Mouse (Mus musculus): ENCODE measurements around the gene Rufy2.
A peak's percentile ranks its signal among the peaks of the same experiment; 100 is the strongest.

Rufy2 gene

GRCm38 (mm10) chr10:62980039-62980954, at the start of gene Rufy2:
Gene Rufy2 (plus strand): TSS chr10:62980223.
- DNase-seq (ENCODE audit: low read depth), result peak; percentile 93

- DNase-seq (ENCODE audit: low read depth), result no peak
These were observed 47.6 kb upstream of the Rufy2 start for GRCm38 (mm10) chr10:62932381-62932780.

DNA sequence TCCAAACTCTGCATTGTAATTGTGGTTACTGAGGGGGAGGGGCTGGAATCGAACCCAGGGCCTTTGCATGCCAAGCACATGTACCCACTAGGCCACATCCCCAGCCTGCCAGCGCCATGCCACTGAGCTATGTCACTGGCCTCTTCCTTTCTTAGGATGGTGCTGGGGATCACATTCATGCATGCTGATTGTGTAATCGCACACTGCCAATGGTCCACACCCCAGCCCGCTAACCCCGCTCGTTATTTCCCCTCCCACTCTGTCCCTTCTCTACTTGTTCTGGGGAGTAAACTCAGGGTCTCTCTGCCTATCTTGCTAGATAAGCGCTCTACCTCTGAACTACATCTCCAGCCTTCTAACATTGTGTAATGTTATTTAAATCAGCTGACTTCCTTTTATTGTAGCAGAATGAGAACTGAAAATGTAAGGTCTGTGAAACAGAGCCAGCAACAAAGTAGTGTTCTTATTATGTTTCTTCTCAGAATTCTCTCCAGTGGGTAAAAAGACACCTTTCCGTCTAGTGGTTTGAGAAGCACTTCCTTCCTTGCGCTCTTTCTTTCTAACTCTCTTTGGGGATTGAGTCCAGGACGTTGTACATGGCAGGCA, 34.9 kb upstream of the Rufy2 start:
- no peak for DNase-seq (ENCODE audit: low read depth)

DNA sequence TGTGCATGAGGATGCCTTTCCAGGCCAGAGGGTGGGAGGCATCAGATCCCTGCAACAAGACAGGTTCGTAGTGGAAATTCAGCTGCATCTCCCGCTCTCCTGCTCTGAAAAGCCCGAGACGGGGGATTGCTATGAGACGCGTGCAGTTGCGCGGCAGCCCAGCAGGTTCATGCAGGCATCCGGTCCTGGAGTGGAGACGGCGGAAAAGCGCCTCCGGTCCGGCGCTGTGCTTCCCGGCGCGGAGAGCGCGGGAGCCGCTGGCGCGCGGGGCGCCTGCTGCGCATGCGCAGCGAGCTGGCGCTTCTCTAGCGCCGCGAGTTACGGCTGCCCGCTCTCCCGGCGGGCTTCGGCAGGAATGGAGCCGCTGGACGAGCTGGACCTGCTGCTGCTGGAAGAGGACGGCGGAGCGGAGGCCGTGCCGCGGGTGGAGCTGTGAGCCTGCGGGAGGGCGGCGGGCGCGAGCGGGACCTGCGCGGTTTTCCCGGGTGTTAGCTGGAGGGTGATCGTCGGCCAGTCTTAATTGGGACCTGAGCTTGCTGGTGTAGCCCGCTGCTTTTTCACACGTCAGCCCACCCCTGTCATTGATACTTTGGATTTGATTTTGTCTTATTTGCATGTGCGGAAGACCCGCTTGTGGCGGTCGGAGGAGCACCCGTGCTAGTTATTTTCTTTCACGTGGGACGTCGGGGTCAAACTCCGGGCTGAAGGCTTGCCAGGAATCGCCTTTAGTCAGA, 33.1 kb upstream of the Rufy2 start, which contains the start of gene Dna2:
Gene Dna2 (plus strand): TSS at position 289 of the 734 bp plus-strand sequence.
- peak; percentile 94 for DNase-seq (ENCODE audit: low read depth)

- DNase-seq (ENCODE audit: low read depth), result no peak
These were observed 31.5 kb upstream of the Rufy2 start for GRCm38 (mm10) chr10:62948551-62948950.

- no peak for DNase-seq (ENCODE audit: low read depth)
These were observed 16.1 kb upstream of the Rufy2 start for GRCm38 (mm10) chr10:62963956-62964355.

DNA sequence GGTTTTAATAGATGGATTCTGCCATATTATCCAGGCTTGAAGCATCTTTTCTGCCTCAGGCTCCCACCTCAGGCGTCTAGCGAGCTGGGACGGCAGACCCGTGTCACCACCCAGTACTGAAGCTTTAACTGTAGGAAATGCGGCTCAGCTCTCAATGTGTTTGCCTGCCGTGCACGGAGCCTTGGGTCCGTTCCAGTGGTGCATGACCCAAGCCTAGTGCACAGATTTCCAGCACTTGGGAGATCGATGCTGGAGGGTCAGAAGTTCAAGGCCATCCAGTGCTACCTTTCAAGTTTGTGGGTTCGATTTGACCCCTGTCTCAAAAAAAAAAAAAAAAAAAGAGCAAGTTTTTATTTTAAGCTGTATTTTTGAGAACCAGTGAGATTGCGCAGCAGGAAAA, 14.2 kb upstream of the Rufy2 start:
- no peak for DNase-seq (ENCODE audit: low read depth)

DNA sequence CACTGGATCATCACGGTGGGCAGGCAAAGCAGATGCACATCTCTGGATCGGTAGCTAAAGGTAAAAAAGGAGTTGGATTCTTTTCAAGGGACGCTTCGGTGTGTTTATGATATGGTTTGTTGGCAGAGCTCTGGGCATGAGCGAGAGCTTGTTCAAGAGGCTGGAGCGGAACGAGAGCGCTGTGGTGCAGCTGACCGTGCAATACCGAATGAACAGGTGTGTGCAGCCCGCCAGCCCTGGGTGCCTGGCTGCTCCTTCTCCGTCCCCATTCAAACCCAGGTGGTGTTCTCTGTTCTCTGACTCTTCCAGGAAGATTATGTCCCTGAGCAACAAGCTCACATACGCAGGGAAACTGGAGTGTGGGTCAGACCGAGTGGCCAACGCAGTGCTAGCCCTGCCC, 13.7 kb upstream of the Rufy2 start:
- no peak for DNase-seq (ENCODE audit: low read depth)

- DNase-seq (ENCODE audit: low read depth), result no peak
These were observed 8.2 kb upstream of the Rufy2 start for GRCm38 (mm10) chr10:62971821-62972220.

- DNase-seq (ENCODE audit: low read depth), result no peak
These were observed 370 bp upstream of the Rufy2 start for GRCm38 (mm10) chr10:62979667-62980038.

DNA sequence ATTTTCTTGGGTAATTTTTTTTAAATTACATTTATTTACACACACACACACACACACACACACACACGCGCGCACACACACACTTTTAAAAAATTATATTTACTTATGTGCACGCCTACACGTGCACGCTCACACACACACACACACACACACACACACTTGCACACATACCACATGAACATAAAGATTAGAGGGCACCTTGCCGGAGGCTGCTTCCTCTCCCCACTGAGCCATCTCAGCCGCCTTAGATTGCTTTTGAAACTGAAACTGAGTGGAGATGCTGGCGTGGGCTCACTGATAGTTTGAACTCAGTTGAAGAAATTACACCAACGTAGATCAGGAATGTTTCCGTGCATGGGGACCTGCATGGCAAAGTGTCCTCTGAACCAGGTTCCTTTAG, 4.0 kb downstream of the Rufy2 start:
- no peak for DNase-seq (ENCODE audit: low read depth)

DNA sequence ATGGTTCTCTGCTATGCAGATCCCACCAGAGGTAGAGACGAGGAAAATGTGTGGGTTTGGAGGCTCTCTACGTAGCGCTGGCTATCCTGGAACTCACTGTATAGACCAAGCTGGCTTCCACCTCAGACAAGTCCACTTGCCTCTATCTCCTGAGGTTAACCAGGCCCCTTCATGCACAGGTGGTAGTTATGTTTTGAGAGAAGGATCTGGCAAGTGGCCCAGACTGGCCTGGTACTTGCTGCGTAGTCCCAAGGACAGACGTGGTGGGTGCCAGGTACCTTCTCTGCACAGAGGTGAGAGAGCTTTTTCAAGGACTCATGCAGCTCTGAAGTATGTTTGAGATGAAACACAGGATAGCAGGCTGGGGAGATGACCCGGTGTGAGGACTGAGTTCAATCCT, 4.5 kb downstream of the Rufy2 start:
- DNase-seq (ENCODE audit: low read depth), result no peak

DNA sequence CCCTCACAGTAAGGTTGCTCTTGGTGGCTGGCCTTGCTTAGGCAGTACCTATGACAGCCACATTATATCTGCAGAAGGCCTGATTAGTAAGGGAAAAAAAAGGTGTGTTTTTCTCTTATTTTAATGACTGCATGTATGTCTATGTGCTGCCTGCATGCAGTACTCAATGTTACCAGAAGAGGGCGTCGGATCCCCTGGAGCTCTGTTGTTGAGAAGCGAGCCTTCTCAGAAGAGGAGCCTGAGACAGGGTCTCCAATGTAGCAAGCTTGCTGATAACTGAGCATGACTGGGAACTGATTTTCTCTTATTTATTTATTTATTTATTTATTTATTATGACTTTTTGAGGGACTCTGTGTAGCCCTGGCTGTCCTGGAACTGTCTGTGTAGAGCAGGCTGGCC, 7.3 kb downstream of the Rufy2 start:
- DNase-seq (ENCODE audit: low read depth), result peak; percentile 55

DNA sequence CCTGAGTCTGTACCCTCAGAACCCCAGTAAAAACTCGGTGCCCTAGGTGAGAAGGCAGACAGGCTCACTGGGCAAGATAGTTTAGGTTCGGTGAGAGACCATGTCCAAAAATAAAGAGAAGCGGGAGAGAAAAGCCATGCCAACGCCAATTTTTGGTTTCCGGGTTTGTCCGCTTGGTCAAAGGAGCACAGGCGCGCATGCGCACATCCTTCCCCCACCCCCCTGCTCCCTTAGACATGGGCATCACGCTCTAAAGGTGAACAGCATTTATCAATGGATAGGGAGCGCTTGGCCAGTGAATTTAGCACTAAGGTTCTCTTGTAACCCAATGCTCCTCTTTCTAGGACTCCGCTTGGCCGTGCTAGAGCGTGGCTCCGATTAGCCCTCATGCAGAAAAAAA, 10.6 kb downstream of the Rufy2 start:
- DNase-seq (ENCODE audit: low read depth), result no peak

DNA sequence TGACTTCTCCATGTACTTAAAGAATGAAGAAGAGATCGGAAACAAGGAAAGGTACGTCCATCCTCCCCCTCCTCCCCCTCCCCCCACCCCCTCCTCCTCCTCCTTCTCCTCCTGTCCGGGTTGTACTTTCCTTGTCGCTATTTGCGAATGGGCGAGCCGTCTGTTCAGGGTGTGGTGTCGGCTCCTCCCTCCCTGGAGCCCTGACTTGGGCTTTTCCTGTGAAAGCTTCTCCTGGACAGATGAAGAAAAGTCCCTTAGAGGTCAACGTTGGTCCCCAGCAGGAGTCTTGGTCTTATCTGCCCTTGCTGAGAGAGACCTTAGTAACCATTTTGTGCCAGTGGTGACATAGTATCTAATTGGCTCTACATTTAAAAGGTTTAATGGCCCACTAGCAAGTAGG, 14.0 kb downstream of the Rufy2 start:
- DNase-seq (ENCODE audit: low read depth), result no peak

DNA sequence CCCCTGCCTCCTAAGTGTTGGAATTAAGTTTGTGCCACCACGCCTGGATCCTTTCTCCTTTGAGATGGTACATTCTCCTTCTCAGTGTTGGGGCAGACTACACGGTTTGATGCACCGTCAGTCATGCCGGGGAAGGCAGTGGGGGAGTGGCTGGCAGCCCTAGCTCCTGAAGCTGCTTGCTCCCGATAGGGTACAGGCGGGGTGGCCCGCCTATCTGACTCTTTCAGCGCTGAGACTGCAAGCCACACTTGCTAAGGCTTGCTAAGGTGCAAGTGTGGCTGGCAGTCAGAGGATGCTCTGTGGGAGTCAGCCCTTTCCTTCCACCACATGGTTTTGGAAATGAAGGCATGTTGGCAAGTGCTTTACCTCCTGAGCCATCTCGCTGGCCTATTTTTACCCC, 20.6 kb downstream of the Rufy2 start:
- no peak for DNase-seq (ENCODE audit: low read depth)

- DNase-seq (ENCODE audit: low read depth), result no peak
These were observed 23.2 kb downstream of the Rufy2 start for GRCm38 (mm10) chr10:63003252-63003651.

GRCm38 (mm10) chr10:63004556-63004955, 24.5 kb downstream of the Rufy2 start:
- no peak for DNase-seq (ENCODE audit: low read depth)

DNA sequence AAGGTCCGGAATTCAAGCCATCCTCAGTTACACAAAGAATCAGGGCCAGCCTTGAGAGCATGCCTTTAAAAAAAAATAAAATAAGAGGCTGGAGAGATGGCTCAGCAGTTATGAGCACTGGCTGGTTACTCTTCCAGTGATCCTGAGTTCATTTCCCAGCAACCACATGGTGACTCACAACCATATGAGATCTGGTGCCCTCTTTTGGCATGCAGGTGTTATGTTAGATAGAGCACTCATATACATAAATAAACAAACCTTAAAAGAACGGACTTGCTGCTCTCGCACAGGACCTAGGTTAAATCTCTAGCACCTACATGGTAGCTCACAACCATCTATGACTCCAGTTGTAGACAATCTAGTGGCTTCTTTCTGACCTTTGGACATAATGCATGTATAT, 28.2 kb downstream of the Rufy2 start:
- DNase-seq (ENCODE audit: low read depth), result peak; percentile 53

- no peak for DNase-seq (ENCODE audit: low read depth)
These were observed 30.2 kb downstream of the Rufy2 start for GRCm38 (mm10) chr10:63010268-63010667.

DNA sequence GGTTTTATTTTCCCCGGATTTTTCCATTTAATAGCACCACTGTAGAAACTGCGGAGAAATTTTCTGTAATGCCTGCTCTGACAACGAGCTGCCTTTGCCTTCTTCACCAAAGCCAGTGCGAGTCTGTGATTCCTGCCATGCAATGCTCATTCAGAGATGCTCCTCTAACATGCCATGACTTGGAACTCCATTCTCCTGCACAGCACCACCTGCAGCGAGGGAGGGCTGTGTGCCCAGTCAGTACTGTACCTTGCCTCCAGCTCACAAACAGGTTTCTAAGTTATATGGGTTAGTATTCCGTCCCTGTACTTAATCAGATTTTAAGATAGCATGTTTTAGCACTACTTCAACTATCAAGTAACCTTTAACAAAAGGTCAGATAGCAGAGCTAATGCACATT, 31.5 kb downstream of the Rufy2 start:
- no peak for DNase-seq (ENCODE audit: low read depth)

DNA sequence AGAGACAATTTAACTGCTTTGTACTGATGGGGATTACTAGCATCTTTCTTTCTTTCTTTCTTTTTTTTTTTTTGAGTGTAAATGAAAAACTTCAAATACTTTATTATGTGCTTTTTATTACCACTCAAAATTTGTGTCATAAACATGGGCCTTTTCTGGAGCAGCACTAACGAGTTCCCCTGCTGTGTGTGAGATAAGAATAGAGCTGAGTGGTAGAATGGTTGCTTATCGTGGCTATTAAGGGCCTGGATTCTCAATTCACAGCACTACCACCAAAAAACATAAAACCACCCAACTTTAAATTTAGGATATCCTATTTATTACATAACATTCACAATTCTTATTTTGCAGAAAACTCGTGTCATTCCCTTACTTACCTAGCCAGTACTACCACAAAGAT, 33.5 kb downstream of the Rufy2 start:
- DNase-seq (ENCODE audit: low read depth), result no peak

DNA sequence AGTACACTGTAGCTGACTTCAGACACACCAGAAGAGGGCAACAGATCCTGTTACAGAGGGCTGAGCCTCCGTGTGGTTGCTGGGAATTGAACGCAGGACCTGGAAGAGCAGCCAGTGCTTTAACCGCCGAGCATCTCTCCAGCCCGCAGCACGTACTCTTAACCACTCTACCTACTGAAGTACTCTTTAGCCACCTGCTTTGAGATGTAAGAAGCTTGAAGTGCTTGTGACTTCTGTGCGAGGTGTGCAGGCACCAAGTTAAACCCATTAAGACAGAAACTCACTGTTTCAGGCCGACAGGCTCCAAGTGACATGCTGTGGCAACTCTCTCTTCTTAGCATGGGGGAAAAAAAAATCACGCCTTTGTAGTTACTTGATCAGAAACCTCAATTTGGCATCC, 34.1 kb downstream of the Rufy2 start:
- no peak for DNase-seq (ENCODE audit: low read depth)
